Mouse (Mus musculus): ENCODE results near the gene Bcl6b. TPM values are rescaled to one million over a fixed set of nuclear protein-coding genes. Genes with fewer than 3 reads are reported as not detected.

The Bcl6b gene
- polyA plus RNA-seq, 1 experiment from 2014 or later, result not detected

DNA sequence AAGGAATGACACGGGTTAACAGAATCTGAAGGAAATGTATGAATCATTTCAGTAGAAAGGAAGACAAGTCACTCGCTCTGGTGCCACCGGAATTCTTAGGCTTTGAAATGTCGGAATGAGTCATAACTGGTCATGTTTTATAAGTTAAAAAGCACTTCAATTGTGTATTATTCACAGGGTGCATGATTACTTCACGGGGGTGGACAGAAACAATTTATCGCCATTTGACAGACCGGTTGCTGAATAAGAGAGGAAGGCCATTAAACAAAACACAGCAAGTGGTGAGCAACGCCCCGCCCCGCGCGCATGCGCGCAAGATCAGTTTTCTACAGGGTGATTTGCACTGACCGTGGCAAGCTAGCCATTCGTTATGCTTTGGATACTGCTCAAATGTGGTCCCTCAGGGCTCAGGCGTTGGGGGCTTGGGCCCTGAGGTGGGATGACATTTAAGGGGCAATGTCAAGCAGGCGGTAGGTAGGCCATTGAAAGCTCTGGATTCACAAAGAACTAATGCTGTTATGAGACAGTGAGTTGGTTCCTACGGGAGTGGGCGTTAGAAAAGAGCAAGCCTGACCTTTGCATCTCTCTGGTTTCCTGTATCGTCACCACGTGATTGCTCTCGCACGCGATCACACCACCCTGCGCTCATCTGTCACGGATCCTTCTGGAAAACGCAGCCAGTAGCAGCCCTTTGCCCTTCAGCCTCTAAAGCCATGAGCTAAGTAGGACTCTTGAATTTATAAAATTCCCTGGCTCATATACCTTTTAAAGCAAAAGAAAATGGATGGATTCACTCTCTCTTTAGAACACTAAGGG, 40.1 kb downstream of the Bcl6b start:
- whole genome bisulfite sequencing (ENCODE audit: missing documents), result 93% methylated on average over 28 of the region's 28 CpGs
- Histone ChIP-seq H3K27ac (no peak overlapping the region), H3K36me3 (ENCODE audit: inconsistent target) (no peaks in the 10 kb centered on the region), H3K4me3 (ENCODE audit: inconsistent target) (no peak overlapping the region), H3K79me2 (ENCODE audit: inconsistent target) (no peaks in the 10 kb centered on the region)

GRCm38 (mm10) chr11:70185120-70185519, 44.5 kb downstream of the Bcl6b start:
- no peak overlapping the region for H3K4me3 ChIP-seq (ENCODE audit: inconsistent target)
- H3K27ac ChIP-seq, result peak overlapping the region; percentile 76
- 8% methylated on average over 7 of the region's 7 CpGs for WGBS (ENCODE audit: missing documents)
- no peaks in the 10 kb centered on the region for H3K79me2 ChIP-seq (ENCODE audit: inconsistent target)
- no peaks in the 10 kb centered on the region for H3K36me3 ChIP-seq (ENCODE audit: inconsistent target)

- H3K4me3 ChIP-seq (ENCODE audit: inconsistent target), result no peak overlapping the region
- WGBS (ENCODE audit: missing documents), result 96% methylated on average over 4 of the region's 4 CpGs
- H3K79me2 ChIP-seq (ENCODE audit: inconsistent target), result no peaks in the 10 kb centered on the region
- H3K36me3 ChIP-seq (ENCODE audit: inconsistent target), result no peaks in the 10 kb centered on the region
- no peak overlapping the region for H3K27ac ChIP-seq
Observed at GRCm38 (mm10) chr11:70180496-70180895, 49.1 kb downstream of the Bcl6b start.

GRCm38 (mm10) chr11:70179401-70179800, 50.2 kb downstream of the Bcl6b start:
- WGBS (ENCODE audit: missing documents), result 32% methylated on average over 13 of the region's 14 CpGs
- no peaks in the 10 kb centered on the region for H3K79me2 ChIP-seq (ENCODE audit: inconsistent target)
- H3K36me3 ChIP-seq (ENCODE audit: inconsistent target), result no peaks in the 10 kb centered on the region
- no peak overlapping the region for H3K27ac ChIP-seq
- H3K4me3 ChIP-seq (ENCODE audit: inconsistent target), result no peak overlapping the region

- H3K27ac ChIP-seq, result no peak overlapping the region
Observed at GRCm38 (mm10) chr11:70178756-70179155, 50.8 kb downstream of the Bcl6b start.

DNA sequence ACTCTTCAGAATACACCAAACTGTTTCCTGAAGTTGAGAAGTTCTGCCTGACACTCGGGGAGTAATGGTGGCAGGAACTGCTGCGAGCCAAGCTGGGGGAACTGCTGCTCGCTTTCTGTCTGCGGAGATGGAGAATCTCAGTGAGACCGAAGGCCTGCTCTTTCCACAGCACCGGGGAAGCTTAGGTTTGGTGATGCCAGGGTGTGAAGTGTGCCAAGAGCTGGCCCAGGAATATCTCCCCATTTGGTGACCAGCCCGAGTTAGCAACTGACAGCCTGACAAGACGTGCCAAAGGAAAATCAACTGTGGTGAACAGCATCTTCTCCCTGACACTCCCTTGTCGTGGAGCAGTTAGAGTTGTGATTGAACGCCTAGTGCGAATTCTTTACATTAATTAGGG, 51.3 kb downstream of the Bcl6b start:
- no peak overlapping the region for H3K27ac ChIP-seq
- H3K79me2 ChIP-seq (ENCODE audit: inconsistent target), result no peaks in the 10 kb centered on the region
- no peaks in the 10 kb centered on the region for H3K36me3 ChIP-seq (ENCODE audit: inconsistent target)
- H3K4me3 ChIP-seq (ENCODE audit: inconsistent target), result no peak overlapping the region
- WGBS (ENCODE audit: missing documents), result 93% methylated on average over 11 of the region's 11 CpGs

More at GRCm38 (mm10) chr11:70178756-70179155, 50.8 kb downstream of the Bcl6b start:
- no peak overlapping the region for H3K4me3 ChIP-seq (ENCODE audit: inconsistent target)
- 86% methylated on average over 11 of the region's 11 CpGs for WGBS (ENCODE audit: missing documents)
- no peaks in the 10 kb centered on the region for H3K79me2 ChIP-seq (ENCODE audit: inconsistent target)
- no peaks in the 10 kb centered on the region for H3K36me3 ChIP-seq (ENCODE audit: inconsistent target)

GRCm38 (mm10) chr11:70177647-70178046, 52.0 kb downstream of the Bcl6b start:
- H3K4me3 ChIP-seq (ENCODE audit: inconsistent target), result no peak overlapping the region
- H3K36me3 ChIP-seq (ENCODE audit: inconsistent target), result no peaks in the 10 kb centered on the region
- H3K79me2 ChIP-seq (ENCODE audit: inconsistent target), result no peaks in the 10 kb centered on the region
- 84% methylated on average over 8 of the region's 8 CpGs for WGBS (ENCODE audit: missing documents)
- no peak overlapping the region for H3K27ac ChIP-seq

DNA sequence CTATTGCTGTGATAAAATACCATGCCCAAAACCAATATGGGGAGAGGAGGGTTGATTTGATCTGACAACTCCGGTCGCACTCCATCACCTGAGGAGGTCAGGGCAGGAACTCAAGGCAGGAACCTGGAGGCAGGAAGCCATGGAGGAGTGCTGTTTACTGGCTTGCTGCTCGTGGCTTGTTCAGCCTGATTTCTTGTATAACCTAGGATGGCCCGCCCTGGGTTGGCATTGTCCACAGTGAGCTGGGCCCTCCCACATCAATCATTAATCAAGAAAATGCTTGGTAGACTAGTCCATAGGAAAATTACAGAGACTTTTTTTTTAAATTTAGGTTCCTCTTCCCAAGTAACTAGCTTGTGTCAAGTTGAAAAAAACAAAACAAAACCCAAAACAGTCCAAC, 55.1 kb downstream of the Bcl6b start:
- no peak overlapping the region for H3K27ac ChIP-seq
- H3K79me2 ChIP-seq (ENCODE audit: inconsistent target), result no peaks in the 10 kb centered on the region
- H3K4me3 ChIP-seq (ENCODE audit: inconsistent target), result no peak overlapping the region
- 88% methylated on average over 4 of the region's 4 CpGs for WGBS (ENCODE audit: missing documents)
- H3K36me3 ChIP-seq (ENCODE audit: inconsistent target), result peaks cover 10% of the 10 kb centered on the region; the same call in 1 of the 2 replicates

Other genes with a start within 250 kb of the Bcl6b start
- 102 to 235 TPM (median 115 TPM) in 3 replicates for gene Ctdnep1, start 248.6 kb downstream of the Bcl6b start, polyA plus RNA-seq (2018)
- gene Elp5, start 247.3 kb downstream of the Bcl6b start, polyA plus RNA-seq (2018), result 29.9 to 51.5 TPM (median 43.1 TPM) in 3 replicates
- gene Gabarap, start 238.7 kb downstream of the Bcl6b start, polyA plus RNA-seq (2018), result 791 to 1,264 TPM (median 1,032 TPM) in 3 replicates
- gene Phf23, start 234.0 kb downstream of the Bcl6b start, polyA plus RNA-seq (2018), result 62.4 to 122 TPM (median 77.3 TPM) in 3 replicates
- gene Dvl2, start 229.2 kb downstream of the Bcl6b start, polyA plus RNA-seq (2018), result 10.8 to 21.7 TPM (median 11.8 TPM) in 3 replicates
- gene Acadvl, start 214.4 kb downstream of the Bcl6b start, polyA plus RNA-seq (2018), result 31.8 to 39.7 TPM (median 37.2 TPM) in 3 replicates
- 4.4 to 6.6 TPM (median 4.6 TPM) in 3 replicates for gene Dlg4, start 212.9 kb downstream of the Bcl6b start, polyA plus RNA-seq (2018)
- not detected in 3 replicates for gene Asgr1, start 175.7 kb downstream of the Bcl6b start, polyA plus RNA-seq (2018)
- gene Asgr2, start 137.2 kb downstream of the Bcl6b start, polyA plus RNA-seq (2018), result 1.5 to 3.4 TPM in 2 of 3 replicates, not detected in the other
- 1.6 to 5.1 TPM (median 3.1 TPM) in 3 replicates for gene Mgl2, start 99.5 kb downstream of the Bcl6b start, polyA plus RNA-seq (2018)
- gene Clec10a, start 73.6 kb downstream of the Bcl6b start, polyA plus RNA-seq (2018), result 10.4 to 103 TPM (median 37.8 TPM) in 3 replicates
- gene Slc16a11, start 17.0 kb downstream of the Bcl6b start, polyA plus RNA-seq (2018), result not detected in 3 replicates
- gene Slc16a13, start 8.7 kb downstream of the Bcl6b start, polyA plus RNA-seq (2018), result 7.4 to 12.5 TPM (median 10.7 TPM) in 3 replicates
- 55.0 to 61.6 TPM (median 59.2 TPM) in 3 replicates for gene 0610010K14Rik, start 8.1 kb upstream of the Bcl6b start, polyA plus RNA-seq (2018)
- gene Gm21988, start 10.0 kb upstream of the Bcl6b start, polyA plus RNA-seq (2018), result 2.6 to 6.0 TPM (median 4.8 TPM) in 3 replicates
- gene Rnasek, start 10.0 kb upstream of the Bcl6b start, polyA plus RNA-seq (2018), result 534 to 573 TPM (median 562 TPM) in 3 replicates
- gene Alox12, start 25.6 kb upstream of the Bcl6b start, polyA plus RNA-seq (2018), result 0.09 to 0.95 TPM (median 0.17 TPM) in 3 replicates
- gene Alox12e, start 92.8 kb upstream of the Bcl6b start, polyA plus RNA-seq (2018), result not detected in 3 replicates
- gene Alox15, start 122.2 kb upstream of the Bcl6b start, polyA plus RNA-seq (2018), result not detected in 3 replicates
- 16.8 to 21.8 TPM (median 20.3 TPM) in 3 replicates for gene Pelp1, start 180.2 kb upstream of the Bcl6b start, polyA plus RNA-seq (2018)
- 230 to 319 TPM (median 312 TPM) in 3 replicates for gene Arrb2, start 202.8 kb upstream of the Bcl6b start, polyA plus RNA-seq (2018)
- 29.8 to 44.9 TPM (median 39.4 TPM) in 3 replicates for gene Med11, start 222.1 kb upstream of the Bcl6b start, polyA plus RNA-seq (2018)
- gene Zmynd15, start 229.6 kb upstream of the Bcl6b start, polyA plus RNA-seq (2018), result 2.4 to 5.2 TPM (median 4.4 TPM) in 3 replicates
- gene Cxcl16, start 230.2 kb upstream of the Bcl6b start, polyA plus RNA-seq (2018), result 84.4 to 133 TPM (median 111 TPM) in 3 replicates